Mouse (Mus musculus): Measurements from ENCODE around the gene Zbtb9. TPM values are rescaled to one million over a fixed set of nuclear protein-coding genes. Genes with fewer than 3 reads are reported as not detected.

Gene Zbtb9
- polyA plus RNA-seq, 2 experiments, result 2.6 to 4.0 TPM

GRCm38 (mm10) chr17:26985503-26986179 lies 12.7 kb downstream of the Zbtb9 start:
- Histone ChIP-seq H3K4me3 (ENCODE audit: insufficient read depth in 1 of 2, low read depth in 2 of 2, low read length in 2 of 2) (no peak overlapping the region), H3K9me3 (ENCODE audit: control insufficient read depth, low read length) (no peaks in the 10 kb centered on the region), H3K4me1 (replicated peaks; ENCODE audit: control insufficient read depth in 2 of 2, insufficient read depth in 2 of 2, low read length in 1 of 2) (0 out of 4 replicates have a peak, but pooled peaks cover 0 to 2% of the 10 kb centered on the region in 2 experiments), H3K4me2 (ENCODE audit: low read depth) (no peak overlapping the region), H3K9ac (replicated peaks) (no peak overlapping the region), H3K27me3 (ENCODE audit: control insufficient read depth, insufficient read depth, low read length) (no peaks in the 10 kb centered on the region), H3K36me3 (replicated peaks; ENCODE audit: control insufficient read depth, insufficient read depth, low read depth) (no peaks in the 10 kb centered on the region), H3K27ac (no peak overlapping the region)
- TF ChIP-seq CTCF (IDR thresholded peaks at IDR 0.05; ENCODE audit: low read depth) (no peak), EP300 (IDR thresholded peaks at IDR 0.05; ENCODE audit: low read depth) (no peak)
- ATAC-seq (ENCODE audit: insufficient read depth) (peak; percentile 65), DNase-seq (ENCODE audit: low read depth in 3 of 3, low spot score in 3 of 3) (no peak)
- WGBS (ENCODE audit: insufficient replicate concordance), result 74% methylated on average over 10 of the region's 10 CpGs

- Histone ChIP-seq H3K4me1 (replicated peaks; ENCODE audit: control insufficient read depth in 2 of 2, insufficient read depth in 2 of 2, low read length in 1 of 2) (peaks cover 0 to 7% of the 10 kb centered on the region in 2 experiments; a peak in 1 of 4 replicates), H3K4me3 (ENCODE audit: insufficient read depth in 1 of 2, low read depth in 2 of 2, low read length in 2 of 2) (no peak overlapping the region), H3K27me3 (ENCODE audit: control insufficient read depth, insufficient read depth, low read length) (no peaks in the 10 kb centered on the region), H3K27ac (no peak overlapping the region), H3K4me2 (ENCODE audit: low read depth) (no peak overlapping the region), H3K36me3 (replicated peaks; ENCODE audit: control insufficient read depth, insufficient read depth, low read depth) (no peaks in the 10 kb centered on the region), H3K9ac (replicated peaks) (no peak overlapping the region), H3K9me3 (ENCODE audit: control insufficient read depth, low read length) (no peaks in the 10 kb centered on the region)
- TF ChIP-seq EP300 (IDR thresholded peaks at IDR 0.05; ENCODE audit: low read depth) (no peak), CTCF (IDR thresholded peaks at IDR 0.05; ENCODE audit: low read depth) (no peak)
- DNase-seq (ENCODE audit: low read depth in 3 of 3, low spot score in 3 of 3) (no peak), ATAC-seq (ENCODE audit: insufficient read depth) (no peak)
Measured at GRCm38 (mm10) chr17:26990521-26990920, 17.6 kb downstream of the Zbtb9 start.

- peaks cover 0 to 8% of the 10 kb centered on the region in 2 experiments; a peak in 1 of 4 replicates for H3K4me1 ChIP-seq (replicated peaks; ENCODE audit: control insufficient read depth in 2 of 2, insufficient read depth in 2 of 2, low read length in 1 of 2)
- H3K36me3 ChIP-seq (replicated peaks; ENCODE audit: control insufficient read depth, insufficient read depth, low read depth), result no peaks in the 10 kb centered on the region
- no peak overlapping the region for H3K4me3 ChIP-seq (ENCODE audit: insufficient read depth in 1 of 2, low read depth in 2 of 2, low read length in 2 of 2)
- no peak overlapping the region for H3K27ac ChIP-seq
- DNase-seq (ENCODE audit: low read depth in 3 of 3, low spot score in 3 of 3), result no peak
- 74% methylated on average over 14 of the region's 14 CpGs for WGBS (ENCODE audit: insufficient replicate concordance)
- H3K4me2 ChIP-seq (ENCODE audit: low read depth), result no peak overlapping the region
- no peak for TF ChIP-seq CTCF (IDR thresholded peaks at IDR 0.05; ENCODE audit: low read depth)
- no peak for TF ChIP-seq EP300 (IDR thresholded peaks at IDR 0.05; ENCODE audit: low read depth)
- no peaks in the 10 kb centered on the region for H3K9me3 ChIP-seq (ENCODE audit: control insufficient read depth, low read length)
- ATAC-seq (ENCODE audit: insufficient read depth), result no peak
- H3K27me3 ChIP-seq (ENCODE audit: control insufficient read depth, insufficient read depth, low read length), result no peaks in the 10 kb centered on the region
- H3K9ac ChIP-seq (replicated peaks), result no peak overlapping the region
Measured at GRCm38 (mm10) chr17:26994410-26994809, 21.4 kb downstream of the Zbtb9 start.

GRCm38 (mm10) chr17:26995006-26995405 lies 22.0 kb downstream of the Zbtb9 start:
- WGBS (ENCODE audit: insufficient replicate concordance), result 54% methylated on average over 6 of the region's 6 CpGs
- TF ChIP-seq EP300 (IDR thresholded peaks at IDR 0.05; ENCODE audit: low read depth), result no peak
- no peak for TF ChIP-seq CTCF (IDR thresholded peaks at IDR 0.05; ENCODE audit: low read depth)
- H3K36me3 ChIP-seq (replicated peaks; ENCODE audit: control insufficient read depth, insufficient read depth, low read depth), result no peaks in the 10 kb centered on the region

GRCm38 (mm10) chr17:26995562-26995961 lies 22.6 kb downstream of the Zbtb9 start:
- no peak overlapping the region for H3K27ac ChIP-seq
- DNase-seq (ENCODE audit: low read depth in 3 of 3, low spot score in 3 of 3), result no peak
- ATAC-seq (ENCODE audit: insufficient read depth), result no peak
- H3K4me2 ChIP-seq (ENCODE audit: low read depth), result no peak overlapping the region
- 42% methylated on average over 8 of the region's 8 CpGs for WGBS (ENCODE audit: insufficient replicate concordance)
- no peaks in the 10 kb centered on the region for H3K36me3 ChIP-seq (replicated peaks; ENCODE audit: control insufficient read depth, insufficient read depth, low read depth)
- H3K4me1 ChIP-seq (replicated peaks; ENCODE audit: control insufficient read depth in 2 of 2, insufficient read depth in 2 of 2, low read length in 1 of 2), result peaks cover 0 to 6% of the 10 kb centered on the region in 2 experiments; a peak in 1 of 4 replicates
- no peaks in the 10 kb centered on the region for H3K27me3 ChIP-seq (ENCODE audit: control insufficient read depth, insufficient read depth, low read length)
- H3K9me3 ChIP-seq (ENCODE audit: control insufficient read depth, low read length), result no peaks in the 10 kb centered on the region
- no peak overlapping the region for H3K9ac ChIP-seq (replicated peaks)
- TF ChIP-seq CTCF (IDR thresholded peaks at IDR 0.05; ENCODE audit: low read depth) (no peak), EP300 (IDR thresholded peaks at IDR 0.05; ENCODE audit: low read depth) (no peak)
- no peak overlapping the region for H3K4me3 ChIP-seq (ENCODE audit: insufficient read depth in 1 of 2, low read depth in 2 of 2, low read length in 2 of 2)

More at GRCm38 (mm10) chr17:26995006-26995405, 22.0 kb downstream of the Zbtb9 start:
- Histone ChIP-seq H3K4me3 (ENCODE audit: insufficient read depth in 1 of 2, low read depth in 2 of 2, low read length in 2 of 2) (no peak overlapping the region), H3K4me1 (replicated peaks; ENCODE audit: control insufficient read depth in 2 of 2, insufficient read depth in 2 of 2, low read length in 1 of 2) (peaks cover 0 to 8% of the 10 kb centered on the region in 2 experiments; a peak in 1 of 4 replicates), H3K27ac (no peak overlapping the region), H3K27me3 (ENCODE audit: control insufficient read depth, insufficient read depth, low read length) (no peaks in the 10 kb centered on the region), H3K9ac (replicated peaks) (no peak overlapping the region), H3K9me3 (ENCODE audit: control insufficient read depth, low read length) (no peaks in the 10 kb centered on the region), H3K4me2 (ENCODE audit: low read depth) (no peak overlapping the region)
- DNase-seq (ENCODE audit: low read depth in 3 of 3, low spot score in 3 of 3) (no peak), ATAC-seq (ENCODE audit: insufficient read depth) (no peak)

All from liver, embryonic 14.5 days (tissue).